Mouse (Mus musculus) ZHBTc4 (cell line): ENCODE measurements around the gene Tgif2lx2.
"Not testable (repeated sequence)": the region's sequence is repeated elsewhere in the genome, so short reads cannot be mapped to it uniquely, and the experiment has no call there.

Source experiments
- DNase-seq: peaks from one replicate; pipeline ENCODE4 v3.0.0-alpha.2; 2011; ENCODE audit warnings: low read depth, low spot score

The Tgif2lx2 gene

DNA sequence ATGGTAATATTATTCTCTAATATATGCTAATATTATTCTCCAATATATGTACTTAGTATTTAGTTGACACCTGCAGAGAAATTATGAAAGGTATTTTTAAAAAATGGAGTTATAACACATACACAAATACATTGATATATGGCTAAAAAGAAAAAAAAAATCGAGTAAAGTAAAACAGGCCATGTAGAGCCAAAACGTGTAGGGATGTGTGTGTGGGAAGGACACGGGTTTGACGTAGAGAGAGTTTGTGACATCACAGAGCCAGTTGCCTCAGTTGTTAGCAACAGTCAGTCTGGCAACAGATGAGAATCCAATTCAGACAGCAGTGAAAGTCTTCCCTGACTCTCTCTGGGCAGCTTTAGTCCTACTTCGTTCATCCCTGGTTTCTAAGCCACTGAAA is at the start of gene Tgif2lx2:
Gene Tgif2lx2, plus strand, starts transcription at position 301 of the 400 bp plus-strand sequence.
- not testable (repeated sequence) for DNase-seq
